Mouse (Mus musculus): ENCODE measurements around the gene Runx2.
A peak's percentile ranks its signal among the peaks of the same experiment; 100 is the strongest.

The Runx2 gene

DNA sequence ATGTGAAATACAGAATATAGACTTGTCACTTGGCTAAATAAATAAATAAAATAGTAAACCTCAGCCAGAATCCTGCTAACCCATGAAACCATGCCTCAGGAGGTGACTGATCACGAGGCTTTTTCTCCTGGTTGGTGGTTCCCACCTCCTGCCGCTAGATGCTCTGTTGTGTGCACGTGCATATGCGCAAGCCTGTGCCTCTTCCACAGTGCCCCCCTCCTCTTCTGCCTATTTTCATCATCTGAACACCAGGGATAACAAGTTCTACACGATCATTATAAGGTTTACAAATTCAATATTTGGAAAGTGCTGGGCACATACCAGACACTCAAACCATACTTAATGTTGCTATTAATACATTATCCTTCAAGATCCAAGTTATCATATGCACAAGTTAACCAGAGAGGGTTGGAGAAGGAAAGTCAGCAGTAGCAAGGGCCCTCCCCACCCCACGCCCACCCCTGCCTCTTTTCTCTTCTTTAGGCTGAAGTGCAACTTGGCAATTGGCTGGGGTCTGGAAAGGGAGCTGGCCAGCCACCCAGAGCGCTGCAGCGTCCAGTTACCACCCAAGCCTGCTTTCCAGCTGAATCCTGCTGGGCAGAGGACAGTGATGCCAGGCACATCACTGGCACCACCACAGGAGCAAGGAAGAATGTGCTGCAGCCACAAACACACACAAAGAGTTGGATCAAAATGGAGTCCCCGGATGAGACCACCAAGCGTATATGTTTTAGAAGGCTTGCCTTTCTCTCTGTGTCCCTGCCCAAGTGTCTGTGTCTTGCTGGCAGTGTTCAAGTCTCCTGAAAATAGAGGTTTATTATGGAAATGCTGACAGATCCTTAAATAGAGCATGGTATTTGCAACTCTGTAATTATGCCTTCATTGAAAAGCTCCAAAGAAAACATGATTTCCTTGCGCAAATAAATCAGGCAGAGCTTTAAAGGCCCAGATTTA lies 294.2 kb downstream of the Runx2 start:
- DNase-seq: no peak

GRCm38 (mm10) chr17:44519356-44519755 lies 295.2 kb downstream of the Runx2 start:
- DNase-seq: no peak

GRCm38 (mm10) chr17:44518156-44518555 lies 296.4 kb downstream of the Runx2 start:
- no peak for DNase-seq

DNA sequence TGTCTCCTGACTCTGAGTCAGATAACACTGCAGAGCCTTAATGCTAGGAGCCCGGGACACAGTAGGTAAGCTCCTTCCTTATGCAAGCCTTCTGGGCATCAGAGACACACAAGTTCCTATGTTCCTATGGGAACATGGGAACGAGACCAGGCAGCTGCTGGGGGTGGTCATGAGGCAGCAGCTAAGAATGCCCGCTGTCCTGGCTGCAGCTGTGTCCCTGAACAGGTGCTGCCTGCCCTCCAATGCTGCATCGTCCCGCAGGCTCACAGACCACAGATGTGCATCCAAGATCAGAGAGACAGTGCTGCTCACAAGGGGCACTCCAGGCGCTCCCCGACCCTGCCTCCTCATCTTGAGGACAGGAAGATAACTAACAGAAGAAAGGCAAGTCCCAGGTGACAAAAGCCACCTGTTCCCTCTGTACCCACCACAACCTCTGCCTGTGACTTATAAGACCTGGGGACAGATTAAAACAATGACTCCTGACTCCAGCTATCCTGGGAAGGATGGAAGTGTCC lies 306.3 kb downstream of the Runx2 start:
- DNase-seq: no peak

DNA sequence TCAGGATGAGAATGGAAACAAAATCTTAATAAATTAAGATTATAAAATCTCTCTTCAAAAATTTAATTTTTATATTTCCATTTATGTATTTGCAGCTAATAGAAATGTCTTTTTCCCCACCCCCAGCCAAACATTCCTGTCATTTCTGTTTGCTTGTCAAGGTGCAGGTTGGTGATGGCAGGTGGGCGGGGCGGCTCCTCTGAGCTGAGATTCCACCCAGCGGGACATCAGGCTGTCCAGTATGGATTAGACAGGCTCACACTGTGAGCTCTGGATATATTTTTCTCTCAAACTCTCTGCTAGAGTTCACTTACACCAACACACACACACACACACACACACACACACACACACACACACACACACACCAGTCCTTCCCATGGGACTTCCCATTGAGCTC lies 306.9 kb downstream of the Runx2 start:
- DNase-seq: peak in 1 of 2 experiments; percentile 54

DNA sequence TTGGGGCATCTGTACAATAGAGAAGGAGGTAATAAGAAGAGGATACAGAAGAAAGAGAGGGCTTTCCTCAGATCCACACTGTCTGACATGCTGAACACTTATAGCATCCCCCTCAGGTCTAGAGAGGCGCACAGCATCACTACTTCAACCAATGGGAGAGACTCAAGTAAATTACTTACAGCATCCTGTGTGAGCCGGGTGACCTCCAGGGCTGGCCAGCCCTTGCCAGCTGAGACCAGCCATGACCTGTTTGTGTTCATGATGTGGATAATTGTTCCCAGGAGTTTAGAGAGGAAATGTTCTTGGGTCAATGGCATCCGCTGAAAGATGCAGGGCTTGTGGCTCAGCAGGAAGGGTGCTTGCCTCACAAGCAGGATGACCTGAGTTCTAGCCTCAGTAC lies 308.1 kb downstream of the Runx2 start:
- DNase-seq: no peak

- peak; percentile 25 to 50 for DNase-seq
These were observed 309.7 kb downstream of the Runx2 start for GRCm38 (mm10) chr17:44504794-44505317.

DNA sequence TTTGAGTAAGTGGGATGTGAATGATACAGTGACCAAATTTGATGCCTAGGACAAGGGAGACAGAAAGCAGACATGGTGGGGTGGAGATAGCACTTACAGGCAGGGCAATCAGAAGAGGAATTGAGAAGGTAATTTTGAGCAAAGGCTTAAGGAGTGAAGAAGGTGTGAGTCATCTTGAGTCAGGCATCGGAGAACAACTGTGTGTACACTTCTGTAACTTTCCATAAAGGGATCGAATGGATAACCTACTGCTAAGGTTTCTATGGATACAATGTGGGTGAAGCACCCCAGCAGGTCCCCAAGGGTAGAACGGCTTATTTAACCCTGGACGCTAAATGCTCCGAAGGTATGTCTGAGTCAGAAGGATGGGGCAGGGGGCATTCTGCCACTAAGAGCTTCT lies 312.4 kb downstream of the Runx2 start:
- no peak for DNase-seq

- DNase-seq: peak; percentile 25 to 60
These were observed 314.2 kb downstream of the Runx2 start for GRCm38 (mm10) chr17:44500306-44500899.

DNA sequence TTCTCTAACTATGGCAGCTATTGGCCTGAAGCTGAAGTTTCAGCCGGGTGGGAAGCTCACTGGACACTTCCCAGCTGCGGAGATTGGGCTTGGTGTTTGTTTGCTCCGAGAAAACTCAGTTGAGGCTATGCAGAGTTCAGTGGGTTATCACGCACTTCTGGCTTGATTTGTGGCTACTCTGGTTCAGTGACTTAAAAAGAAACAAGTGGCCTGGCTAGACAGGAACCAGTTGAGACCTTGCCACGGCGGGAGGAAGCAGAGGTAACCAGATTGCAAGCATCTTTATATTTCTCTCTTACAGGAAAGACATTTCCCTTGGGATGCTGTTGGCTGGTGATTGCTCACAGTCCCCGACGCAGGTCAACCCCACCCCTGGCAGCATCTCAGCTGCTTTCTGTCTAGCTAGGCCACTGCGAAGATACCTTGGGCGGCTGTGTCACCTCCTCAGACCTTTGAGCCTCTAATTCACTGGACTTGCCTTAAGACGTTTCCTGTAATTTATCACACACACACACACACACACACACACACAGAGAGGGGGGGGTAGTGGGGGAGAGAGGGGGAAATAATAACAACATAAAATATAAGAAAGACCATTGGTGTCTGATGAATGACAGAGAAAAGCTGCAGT lies 324.3 kb downstream of the Runx2 start:
- no peak for DNase-seq

DNA sequence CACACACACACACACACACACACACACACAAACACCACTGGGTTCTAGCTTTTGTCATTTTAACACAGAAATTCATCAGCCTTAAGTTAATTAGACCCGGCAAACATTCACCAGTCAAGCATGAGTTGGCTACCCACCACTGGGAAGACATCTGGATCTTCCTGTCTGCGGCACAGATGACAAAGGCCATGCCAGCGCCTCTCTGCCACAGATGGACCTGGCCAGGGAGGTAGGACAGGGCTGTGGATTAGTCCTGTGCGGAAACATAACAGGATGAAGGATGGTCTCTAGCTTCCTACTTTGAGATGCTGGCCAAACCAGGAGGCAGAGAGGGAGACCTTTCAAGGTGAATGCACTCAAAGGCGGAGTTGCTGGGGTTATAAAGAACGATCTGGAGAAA lies 325.3 kb downstream of the Runx2 start:
- no peak for DNase-seq

DNA sequence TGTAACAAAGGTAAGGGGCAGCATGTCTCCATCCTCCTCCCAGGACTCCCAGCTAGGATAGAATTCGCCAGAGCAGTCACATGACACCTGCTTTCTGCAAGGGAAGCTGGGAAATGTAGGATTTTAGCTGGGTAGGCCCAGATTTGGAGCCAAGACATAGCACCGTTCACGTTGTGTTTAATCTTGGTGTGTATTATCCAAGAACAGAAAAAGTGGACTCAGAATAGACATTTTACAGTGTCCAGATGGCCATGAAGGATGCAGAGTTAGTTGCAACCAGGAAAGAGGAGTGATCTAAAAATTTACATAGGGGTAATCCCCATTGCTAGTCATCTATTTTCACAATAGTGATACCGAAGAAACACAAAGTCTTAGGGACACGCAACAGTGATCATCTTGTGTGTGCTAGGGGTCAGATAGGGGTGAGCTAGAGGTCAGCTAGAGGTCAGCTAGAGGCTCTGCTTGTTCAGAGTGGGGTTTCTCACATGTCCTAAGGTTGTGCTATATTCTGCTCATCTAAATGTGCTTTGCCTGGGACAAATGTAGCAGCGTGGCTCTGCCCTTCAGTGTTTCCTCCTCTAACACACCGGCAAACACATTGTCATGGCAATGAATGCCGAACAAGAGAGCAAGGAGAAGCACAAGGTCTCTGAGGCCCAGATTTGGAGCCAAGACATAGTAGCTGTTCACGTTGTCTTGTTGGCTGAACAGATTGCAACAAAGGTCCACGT lies 326.9 kb downstream of the Runx2 start:
- DNase-seq: no peak

GRCm38 (mm10) chr17:44485337-44485736 lies 329.3 kb downstream of the Runx2 start:
- no peak for DNase-seq

DNA sequence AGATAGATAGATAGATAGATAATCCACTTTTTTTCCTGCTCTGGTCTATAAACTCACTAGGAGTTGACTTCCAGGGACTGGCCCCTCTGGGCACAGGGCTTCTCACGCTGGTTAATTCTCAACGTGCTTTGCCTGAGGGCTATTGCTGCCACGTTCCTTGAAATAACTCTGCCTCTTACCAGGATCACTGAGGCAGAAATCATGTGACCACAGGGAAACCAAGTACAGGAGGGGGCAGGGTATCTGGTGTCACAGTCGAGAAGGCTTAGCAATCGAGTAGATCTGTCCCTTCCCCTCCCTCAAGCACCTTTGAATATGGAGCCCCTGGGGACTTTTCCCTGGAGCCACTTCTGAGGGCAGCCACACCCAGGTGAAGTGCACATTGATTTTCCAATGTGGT lies 334.7 kb downstream of the Runx2 start:
- no peak for DNase-seq

DNA sequence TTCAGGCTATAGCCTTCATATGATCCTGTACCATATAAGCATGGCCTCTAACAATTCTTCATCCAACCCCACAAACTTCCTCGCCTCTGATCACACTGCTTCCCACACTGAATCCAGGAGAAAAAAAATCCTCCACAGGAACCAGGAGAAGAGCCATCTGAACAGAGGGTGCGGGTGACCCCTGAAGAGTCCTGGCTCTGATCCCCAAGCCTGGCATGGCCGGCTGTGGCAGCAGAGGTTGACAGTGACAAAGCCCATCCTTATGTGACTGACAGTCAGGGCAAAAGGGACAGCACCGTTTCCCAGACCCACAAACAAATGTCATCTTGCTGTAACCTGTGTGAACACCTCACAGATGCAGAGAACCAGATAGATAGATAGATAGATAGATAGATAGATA lies 335.1 kb downstream of the Runx2 start:
- DNase-seq: peak; percentile 16 to 35

- no peak for DNase-seq
These were observed 338.7 kb downstream of the Runx2 start for GRCm38 (mm10) chr17:44475910-44476309.

DNA sequence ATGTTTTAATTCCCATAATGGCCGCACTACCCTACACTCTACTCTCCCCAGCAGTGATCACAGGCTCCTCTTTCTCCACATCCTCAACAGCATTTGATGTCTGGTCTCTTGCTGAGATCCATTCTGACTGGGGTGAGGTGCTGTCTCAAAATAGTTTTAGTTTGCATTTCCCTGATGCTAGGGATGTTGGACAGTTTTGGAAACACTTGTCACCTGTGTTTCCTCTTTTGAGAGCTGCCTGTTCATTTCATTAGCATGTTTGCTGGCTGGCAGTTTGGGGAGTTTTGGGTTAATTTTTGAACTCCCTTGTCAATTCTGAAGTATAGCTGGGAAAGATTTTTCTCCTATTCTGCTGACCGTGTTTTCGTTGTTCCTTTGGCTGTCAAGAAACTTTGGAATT lies 340.3 kb downstream of the Runx2 start:
- no peak for DNase-seq

DNA sequence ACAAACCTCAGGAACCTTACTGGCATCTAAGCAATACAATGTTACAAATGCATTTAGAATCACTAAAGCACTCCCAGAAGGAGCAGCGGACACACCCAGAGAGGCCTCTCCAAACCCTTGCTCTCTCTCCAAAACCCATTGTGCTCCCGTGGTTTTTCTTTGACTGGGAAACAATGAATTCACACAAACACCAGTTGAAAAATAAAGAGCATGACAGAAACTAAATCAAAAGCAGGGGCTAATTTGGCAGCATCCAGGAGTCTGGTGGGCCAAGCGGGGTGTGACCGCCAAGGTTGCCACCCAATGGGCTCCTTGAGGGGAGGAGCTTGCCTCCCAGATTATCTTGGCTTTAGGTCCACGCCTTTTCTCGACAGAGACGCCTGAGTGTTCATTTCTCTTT lies 341.9 kb downstream of the Runx2 start:
- DNase-seq: no peak

DNA sequence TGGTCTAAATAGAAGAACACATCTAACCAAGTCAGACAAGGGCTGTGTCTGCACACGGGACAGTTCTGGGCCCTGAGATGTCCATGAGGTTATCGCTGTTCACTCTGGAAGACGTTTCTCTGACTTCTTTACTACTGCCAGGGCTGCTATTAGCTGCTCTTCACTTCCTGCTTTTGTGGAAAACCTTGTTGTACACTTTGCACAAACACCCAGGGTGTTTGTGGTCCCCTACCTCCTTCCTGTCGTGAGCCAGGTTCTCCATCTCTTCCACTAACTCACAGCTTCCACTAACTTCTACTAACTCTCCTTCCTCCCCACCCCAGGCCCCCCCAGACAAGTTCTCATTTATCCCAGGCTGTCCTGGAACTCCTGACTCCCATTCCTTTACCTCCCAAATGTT lies 350.9 kb downstream of the Runx2 start:
- no peak for DNase-seq

DNA sequence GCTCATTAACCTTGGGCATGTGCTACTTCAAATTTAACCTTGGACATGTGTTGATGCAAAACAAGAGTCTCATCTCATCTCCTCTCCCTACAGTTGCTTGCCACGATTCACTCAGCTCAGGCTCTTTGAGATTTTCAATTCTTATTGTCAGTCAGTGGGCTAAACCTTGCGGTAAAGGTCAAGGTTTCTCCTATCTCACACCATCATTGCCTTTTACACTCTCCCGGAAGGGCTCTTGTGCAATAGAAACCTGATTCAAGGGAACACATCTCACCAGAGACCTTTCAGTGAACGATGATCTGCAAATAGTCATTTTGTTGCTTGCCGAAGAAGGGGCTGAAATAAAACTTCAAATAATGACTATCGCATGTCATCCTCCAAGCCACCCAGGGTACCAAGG lies 354.4 kb downstream of the Runx2 start:
- no peak for DNase-seq

DNA sequence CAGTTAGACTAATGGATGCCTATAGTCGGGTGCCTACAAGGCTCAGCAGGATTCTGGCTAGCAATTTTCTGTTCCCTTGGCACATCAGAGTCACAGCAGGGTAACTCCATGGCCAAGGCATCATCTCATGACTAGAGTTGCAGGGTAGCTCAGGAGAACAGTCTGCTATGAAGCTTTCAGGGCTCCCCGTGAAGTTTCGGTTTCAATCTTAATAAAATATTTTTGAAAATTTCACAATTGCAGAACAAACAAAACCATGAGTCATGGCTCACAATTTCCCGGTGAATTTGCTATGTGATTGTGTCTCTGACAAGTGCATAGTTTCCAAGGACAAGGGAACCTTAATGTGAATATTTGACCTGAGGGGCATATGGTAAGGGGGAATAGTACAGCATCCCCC lies 355.6 kb downstream of the Runx2 start:
- no peak for DNase-seq

DNA sequence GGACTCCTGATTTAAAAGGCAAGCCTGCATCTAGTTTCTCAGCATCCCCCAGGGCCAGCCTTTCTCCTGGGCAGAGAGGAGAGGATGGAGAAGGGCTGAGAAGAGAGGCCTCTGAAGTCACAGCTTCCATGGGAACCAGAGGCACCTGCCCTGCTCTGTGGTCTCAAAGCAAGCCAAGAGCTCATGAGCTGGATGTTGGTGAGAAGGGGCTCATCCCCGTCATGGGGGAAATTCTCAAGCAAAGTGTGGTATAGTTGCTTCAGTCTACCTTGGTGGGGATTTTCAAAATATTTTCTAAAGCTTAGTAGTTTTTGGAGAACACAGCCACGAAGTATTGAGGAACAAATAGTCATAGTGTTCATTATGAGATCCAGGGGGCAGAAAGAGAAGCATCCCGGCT lies 357.9 kb downstream of the Runx2 start:
- no peak for DNase-seq

Data from cerebellum, postnatal 25 days (tissue).